Mouse (Mus musculus) kidney, adult 8-10 months (tissue): Measurements from ENCODE around the gene 1110051M20Rik.

ENCODE experiments used
- DNase-seq, 2 experiments: peaks; one replicate each; pipeline ENCODE4 v3.0.0; 2022

Gene 1110051M20Rik

GRCm38 (mm10) chr2:91444286-91444892, at the start of gene 1110051M20Rik:
TSS of gene 1110051M20Rik (minus strand) at chr2:91444704.
- DNase-seq: peak; percentile 87 to 90

GRCm38 (mm10) chr2:91493981-91494380, 49.5 kb upstream of the 1110051M20Rik start:
- DNase-seq: no peak

- DNase-seq: no peak
These were observed 47.6 kb upstream of the 1110051M20Rik start for GRCm38 (mm10) chr2:91492071-91492635.

GRCm38 (mm10) chr2:91487295-91487694, 42.8 kb upstream of the 1110051M20Rik start:
- DNase-seq: peak in 1 of 2 experiments; percentile 43

- DNase-seq: peak in 1 of 2 experiments; percentile 32
These were observed 40.8 kb upstream of the 1110051M20Rik start for GRCm38 (mm10) chr2:91485256-91485655.

- DNase-seq: no peak
These were observed 40.2 kb upstream of the 1110051M20Rik start for GRCm38 (mm10) chr2:91484698-91485097.

- DNase-seq: peak; percentile 53 to 62
These were observed 36.5 kb upstream of the 1110051M20Rik start for GRCm38 (mm10) chr2:91480805-91481514.

- no peak for DNase-seq
These were observed 35.9 kb upstream of the 1110051M20Rik start for GRCm38 (mm10) chr2:91480399-91480801.

GRCm38 (mm10) chr2:91476841-91477240, 32.3 kb upstream of the 1110051M20Rik start:
- DNase-seq: no peak

- DNase-seq: no peak
These were observed 31.8 kb upstream of the 1110051M20Rik start for GRCm38 (mm10) chr2:91476251-91476661.

- DNase-seq: no peak
These were observed 31.3 kb upstream of the 1110051M20Rik start for GRCm38 (mm10) chr2:91475791-91476190.

GRCm38 (mm10) chr2:91474358-91474757, 29.9 kb upstream of the 1110051M20Rik start:
- peak; percentile 58 to 66 for DNase-seq

- no peak for DNase-seq
These were observed 25.6 kb upstream of the 1110051M20Rik start for GRCm38 (mm10) chr2:91470055-91470647.

GRCm38 (mm10) chr2:91467613-91468012, 23.1 kb upstream of the 1110051M20Rik start:
- no peak for DNase-seq

- peak in 1 of 2 experiments; percentile 22 for DNase-seq
These were observed 21.4 kb upstream of the 1110051M20Rik start for GRCm38 (mm10) chr2:91465934-91466333.

- no peak for DNase-seq
These were observed 18.2 kb upstream of the 1110051M20Rik start for GRCm38 (mm10) chr2:91462681-91463080.

GRCm38 (mm10) chr2:91462196-91462595, 17.7 kb upstream of the 1110051M20Rik start:
- DNase-seq: no peak

GRCm38 (mm10) chr2:91461341-91461740, 16.8 kb upstream of the 1110051M20Rik start:
- DNase-seq: no peak

- no peak for DNase-seq
These were observed 16.3 kb upstream of the 1110051M20Rik start for GRCm38 (mm10) chr2:91460771-91461170.

- DNase-seq: no peak
These were observed 15.6 kb upstream of the 1110051M20Rik start for GRCm38 (mm10) chr2:91460076-91460475.

GRCm38 (mm10) chr2:91458673-91459391, 14.3 kb upstream of the 1110051M20Rik start:
- peak; percentile 87 to 88 for DNase-seq

GRCm38 (mm10) chr2:91458252-91458672, 13.8 kb upstream of the 1110051M20Rik start:
- no peak for DNase-seq
